Mouse (Mus musculus) cortical plate, adult 2 months (tissue): ENCODE results near the gene Gm4707.

Experiments
- CTCF ChIP-seq: fragments of 200-500 bp; IDR thresholded peaks from 2 replicates; pipeline ENCODE4 v1.5.1; 2011; ENCODE audit warnings: mild to moderate bottlenecking, control low read depth, low read length; ENCODE audit not compliant: insufficient read depth; ENCODE audit errors: extremely low read depth
- POLR2A ChIP-seq: fragments of 200-500 bp; IDR thresholded peaks from 2 replicates; pipeline ENCODE4 v1.6.1; 2011; ENCODE audit warnings: mild to moderate bottlenecking, low read length, control low read depth; ENCODE audit not compliant: insufficient read depth; ENCODE audit errors: extremely low read depth

GRCm38 (mm10) chr17:71444718-71445117, 15.0 kb downstream of the Gm4707 start:
- no peak for TF ChIP-seq POLR2A
- TF ChIP-seq CTCF: no peak
